Mouse (Mus musculus) midbrain, embryonic 14.5 days (tissue): Measurements from ENCODE around the gene Akain1. TPM values are rescaled to one million over a fixed set of nuclear protein-coding genes. Genes with fewer than 3 reads are reported as not detected.

Source experiments
- ATAC-seq: fragments of 200-750 bp; cut with Nextera tagmentation; 2 replicates; pipeline ENCODE4 v1.8.0; 2017; ENCODE audit warnings: moderate number of reproducible peaks, moderate library complexity; ENCODE audit not compliant: low FRiP score, low TSS enrichment
- DNase-seq: peaks from one replicate; pipeline ENCODE4 v3.0.0-alpha.2; 2015
- H3K27ac ChIP-seq: fragments of 300-500 bp; sonication (generic); replicated peaks from 2 replicates; pipeline ENCODE4 v1.5.1; 2014; ENCODE audit warnings: mild to moderate bottlenecking, low read depth, low read length, moderate library complexity
- H3K27me3 ChIP-seq: fragments of 300-500 bp; sonication (generic); 2 replicates; pipeline ENCODE4 v1.6.1; 2014; ENCODE audit warnings: low read length, control low read depth, mixed read lengths; ENCODE audit not compliant: control insufficient read depth, insufficient read depth
- H3K36me3 ChIP-seq: fragments of 300-500 bp; sonication (generic); 2 replicates; pipeline ENCODE4 v1.6.1; 2014; ENCODE audit warnings: low read length, control low read depth; ENCODE audit not compliant: control insufficient read depth, insufficient read depth
- H3K4me1 ChIP-seq: fragments of 300-500 bp; sonication (generic); 2 replicates; pipeline ENCODE4 v1.6.1; 2014; ENCODE audit warnings: mild to moderate bottlenecking, antibody characterized with exemption, low read length, control low read depth; ENCODE audit not compliant: control insufficient read depth, insufficient read depth
- H3K4me2 ChIP-seq: fragments of 300-500 bp; sonication (generic); 2 replicates; pipeline ENCODE4 v1.6.1; 2014; ENCODE audit warnings: mild to moderate bottlenecking, low read length, moderate library complexity
- H3K4me3 ChIP-seq: fragments of 300-500 bp; sonication (generic); replicated peaks from 2 replicates; pipeline ENCODE4 v1.5.1; 2014; ENCODE audit warnings: low read depth, low read length
- H3K9ac ChIP-seq: fragments of 300-500 bp; sonication (generic); replicated peaks from 2 replicates; pipeline ENCODE4 v1.6.1; 2014; ENCODE audit warnings: mild to moderate bottlenecking, low read length, moderate library complexity
- H3K9me3 ChIP-seq: fragments of 300-500 bp; sonication (generic); 2 replicates; pipeline ENCODE4 v1.6.1; 2016; ENCODE audit warnings: low read length, control low read depth, mixed read lengths; ENCODE audit not compliant: control insufficient read depth
- WGBS: fragments of 180-500 bp; shearing (Covaris S2); extraction: QIAGEN DNeasy Blood & Tissue Kit; methylation state at CpG from one replicate; pipeline ENCODE4 v1.1.7; 2014; 5-methylcytosine and 5-hydroxymethylcytosine counted together
- polyA plus RNA-seq: library from polyadenylated mRNA; unstranded; fragments of >200 nt; fragmentation: Nextera tagmentation; extraction: Ambion mirVana; gene quantifications from 2 replicates; pipeline ENCODE4 v1.2.1, GENCODE M21; 2014

Gene Akain1
- 0.41 and 0.80 TPM in 2 replicates for polyA plus RNA-seq

DNA sequence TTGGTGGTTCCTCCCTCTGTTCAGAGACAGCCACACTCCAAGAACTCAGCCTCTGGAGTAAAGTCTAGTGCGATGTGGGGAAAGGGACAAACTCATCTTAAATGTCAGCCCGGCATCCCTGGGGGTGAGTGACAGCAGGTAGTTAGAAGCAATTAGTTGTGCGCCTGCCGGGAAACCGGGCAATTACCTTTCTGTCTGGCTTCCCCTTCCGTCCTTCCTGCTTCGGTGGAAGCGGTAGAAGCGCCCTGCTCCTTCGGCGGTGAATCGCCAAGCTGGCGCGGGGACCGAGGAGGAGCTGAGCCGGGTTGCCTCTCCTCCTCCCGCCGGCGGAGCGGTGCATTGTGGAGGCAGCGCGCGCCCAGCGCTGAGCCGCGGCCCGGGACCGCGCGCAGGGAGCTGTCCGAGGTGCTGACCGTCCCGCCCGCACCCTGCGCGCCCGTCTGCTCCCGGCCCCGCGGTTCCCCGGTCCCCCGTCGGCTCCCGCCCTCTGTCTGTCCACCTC, at the start of gene Akain1:
Gene Akain1 (plus strand): TSS at position 337 of the 502 bp plus-strand sequence.
- DNase-seq: peak; percentile 86
- peak; percentile 88 for ATAC-seq
- Histone ChIP-seq H3K4me2 (peak within 1 kb of the TSS; percentile 92), H3K27me3 (peaks cover 40% of the 10 kb centered on the region), H3K36me3 (no peaks in the 10 kb centered on the region), H3K9ac (peak within 1 kb of the TSS; percentile 46), H3K4me3 (peak within 1 kb of the TSS; percentile 52), H3K9me3 (no peaks in the 10 kb centered on the region), H3K27ac (no peak within 1 kb of the TSS), H3K4me1 (peaks cover 6% of the 10 kb centered on the region; the same call in 1 of the 2 replicates)
- under 1% methylated on average over 37 of the region's 44 CpGs for WGBS

GRCm38 (mm10) chr17:69396147-69397033, 42.7 kb upstream of the Akain1 start:
- Histone ChIP-seq H3K4me1 (no peaks in the 10 kb centered on the region), H3K9ac (no peak overlapping the region), H3K27me3 (no peaks in the 10 kb centered on the region), H3K4me3 (no peak overlapping the region), H3K9me3 (no peaks in the 10 kb centered on the region), H3K4me2 (no peak overlapping the region), H3K36me3 (peaks cover 2% of the 10 kb centered on the region; the same call in 1 of the 2 replicates), H3K27ac (no peak overlapping the region)
- ATAC-seq (no peak), DNase-seq (no peak)
- 36% methylated on average over 15 of the region's 16 CpGs for WGBS

- Histone ChIP-seq H3K4me2 (no peak overlapping the region), H3K9ac (no peak overlapping the region), H3K4me3 (no peak overlapping the region), H3K36me3 (no peaks in the 10 kb centered on the region), H3K4me1 (no peaks in the 10 kb centered on the region), H3K9me3 (no peaks in the 10 kb centered on the region), H3K27ac (no peak overlapping the region), H3K27me3 (no peaks in the 10 kb centered on the region)
- 72% methylated on average over 5 of the region's 5 CpGs for WGBS
- DNase-seq (no peak), ATAC-seq (no peak)
Observed at GRCm38 (mm10) chr17:69397163-69397562, 42.0 kb upstream of the Akain1 start.

DNA sequence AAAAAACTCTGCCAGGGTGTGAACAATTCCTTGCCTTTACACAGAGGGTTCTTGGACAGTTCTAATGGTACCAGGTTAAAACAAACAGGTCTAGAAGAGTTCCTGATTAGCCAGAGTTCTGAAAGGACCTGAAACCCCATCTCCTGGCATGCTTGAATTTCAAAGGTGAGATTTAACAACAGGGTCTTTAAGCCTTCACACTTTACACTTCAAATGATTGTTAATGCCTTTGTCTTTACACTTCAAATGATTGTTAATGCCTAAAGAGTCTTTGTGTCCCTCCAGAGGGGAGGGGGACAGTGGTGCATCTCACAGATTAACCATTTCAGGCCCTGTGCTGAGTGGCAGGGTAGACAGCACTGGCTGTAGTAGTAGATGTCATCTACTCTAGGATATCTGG, 41.0 kb upstream of the Akain1 start:
- H3K4me2 ChIP-seq: no peak overlapping the region
- no peak overlapping the region for H3K9ac ChIP-seq
- no peak overlapping the region for H3K4me3 ChIP-seq
- H3K27ac ChIP-seq: no peak overlapping the region
- H3K36me3 ChIP-seq: no peaks in the 10 kb centered on the region
- no peak for ATAC-seq
- H3K27me3 ChIP-seq: no peaks in the 10 kb centered on the region
- H3K4me1 ChIP-seq: no peaks in the 10 kb centered on the region
- DNase-seq: no peak
- no peaks in the 10 kb centered on the region for H3K9me3 ChIP-seq

DNA sequence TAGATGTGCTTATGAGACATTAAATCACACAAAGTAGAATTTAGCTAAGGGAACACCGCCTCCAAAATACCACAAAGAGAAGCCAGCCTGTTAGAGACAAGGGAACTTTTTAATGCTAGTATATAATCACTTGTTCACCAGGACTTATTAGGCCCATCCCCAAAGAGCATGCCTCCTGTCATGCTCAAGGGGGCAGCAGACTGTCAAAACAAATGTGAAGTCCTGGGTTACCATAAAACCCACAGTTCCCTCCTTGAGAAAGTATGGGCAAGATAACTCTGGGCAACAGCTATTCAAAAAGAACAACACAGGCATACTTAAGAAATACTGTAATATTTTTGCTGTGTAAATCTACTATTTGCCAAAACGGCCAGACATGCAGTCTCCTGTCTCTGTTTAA, 38.0 kb upstream of the Akain1 start:
- no peaks in the 10 kb centered on the region for H3K27me3 ChIP-seq
- H3K4me3 ChIP-seq: no peak overlapping the region
- DNase-seq (no peak), ATAC-seq (no peak)
- H3K9me3 ChIP-seq: no peaks in the 10 kb centered on the region
- no peak overlapping the region for H3K27ac ChIP-seq
- no peak overlapping the region for H3K9ac ChIP-seq
- H3K4me2 ChIP-seq: no peak overlapping the region
- H3K4me1 ChIP-seq: no peaks in the 10 kb centered on the region
- H3K36me3 ChIP-seq: no peaks in the 10 kb centered on the region
- WGBS: 81% methylated on average over 2 of the region's 2 CpGs

GRCm38 (mm10) chr17:69416163-69416562, 23.0 kb upstream of the Akain1 start:
- Histone ChIP-seq H3K27ac (no peak overlapping the region), H3K9ac (no peak overlapping the region)
- ATAC-seq: no peak

GRCm38 (mm10) chr17:69416920-69417661, 22.0 kb upstream of the Akain1 start:
- under 1% methylated on average over 56 of the region's 56 CpGs for WGBS
- no peaks in the 10 kb centered on the region for H3K36me3 ChIP-seq
- H3K9ac ChIP-seq: peak overlapping the region; percentile 83
- peaks cover 13% of the 10 kb centered on the region; the same call in 1 of the 2 replicates for H3K4me1 ChIP-seq
- no peaks in the 10 kb centered on the region for H3K27me3 ChIP-seq
- H3K9me3 ChIP-seq: no peaks in the 10 kb centered on the region
- peak; percentile 97 for DNase-seq
- peak overlapping the region; percentile 94 for H3K27ac ChIP-seq
- peak overlapping the region; percentile 89 for H3K4me2 ChIP-seq
- peak overlapping the region; percentile 84 for H3K4me3 ChIP-seq
- ATAC-seq: peak; percentile 100

More at GRCm38 (mm10) chr17:69416163-69416562, 23.0 kb upstream of the Akain1 start:
- Histone ChIP-seq H3K36me3 (no peaks in the 10 kb centered on the region), H3K9me3 (no peaks in the 10 kb centered on the region), H3K4me2 (peak overlapping the region; percentile 89), H3K4me3 (peak overlapping the region; percentile 84), H3K4me1 (peaks cover 13% of the 10 kb centered on the region; the same call in 1 of the 2 replicates), H3K27me3 (no peaks in the 10 kb centered on the region)
- no peak for DNase-seq

- no peaks in the 10 kb centered on the region for H3K27me3 ChIP-seq
- ATAC-seq (no peak; the same call in 1 of the 2 replicates), DNase-seq (no peak)
- peak overlapping the region; percentile 94 for H3K27ac ChIP-seq
- H3K36me3 ChIP-seq: no peaks in the 10 kb centered on the region
- peak overlapping the region; percentile 83 for H3K9ac ChIP-seq
- peak overlapping the region; percentile 89 for H3K4me2 ChIP-seq
- H3K4me1 ChIP-seq: peaks cover 13% of the 10 kb centered on the region; the same call in 1 of the 2 replicates
- WGBS: 4% methylated on average over 26 of the region's 26 CpGs
- H3K4me3 ChIP-seq: peak overlapping the region; percentile 84
- H3K9me3 ChIP-seq: no peaks in the 10 kb centered on the region
Observed at GRCm38 (mm10) chr17:69417724-69418373, 21.3 kb upstream of the Akain1 start.
